Mouse (Mus musculus) regulatory T cell (primary cell): Measurements from ENCODE around the gene Cpsf6.

Source experiments
- in situ Hi-C: fragments of 300-600 bp; cut with MboI, MseI; formaldehyde crosslinking; loops from one replicate; pipeline ENCODE4 v1.15.1; 2025; ENCODE audit warnings: high pct_unique_total_duplicates

The Cpsf6 gene

GRCm38 (mm10) chr10:117335649-117336048 is 44.2 kb downstream of the Cpsf6 start:
- in situ Hi-C loops: no loop called here

GRCm38 (mm10) chr10:117330521-117330920 is 49.3 kb downstream of the Cpsf6 start:
- in situ Hi-C loops: no loop called here

- in situ Hi-C loops: no loop called here
Observed at GRCm38 (mm10) chr10:117323782-117324181, 56.0 kb downstream of the Cpsf6 start.

GRCm38 (mm10) chr10:117322630-117323029 is 57.2 kb downstream of the Cpsf6 start:
- in situ Hi-C loops: no loop called here

- in situ Hi-C loops: no loop called here
Observed at GRCm38 (mm10) chr10:117320571-117320981, 59.2 kb downstream of the Cpsf6 start.

GRCm38 (mm10) chr10:117316391-117316790 is 63.4 kb downstream of the Cpsf6 start:
- in situ Hi-C loops: no loop called here

GRCm38 (mm10) chr10:117313133-117313532 is 66.7 kb downstream of the Cpsf6 start:
- in situ Hi-C loops: no loop called here

GRCm38 (mm10) chr10:117312168-117312567 is 67.6 kb downstream of the Cpsf6 start:
- in situ Hi-C loops: no loop called here

GRCm38 (mm10) chr10:117304371-117304770 is 75.4 kb downstream of the Cpsf6 start:
- in situ Hi-C loops: no loop called here

GRCm38 (mm10) chr10:117301688-117302087 is 78.1 kb downstream of the Cpsf6 start:
- in situ Hi-C loops: no loop called here

- in situ Hi-C loops: no loop called here
Observed at GRCm38 (mm10) chr10:117299901-117300520, 79.8 kb downstream of the Cpsf6 start.

- in situ Hi-C loops: no loop called here
Observed at GRCm38 (mm10) chr10:117299106-117299505, 80.7 kb downstream of the Cpsf6 start.

GRCm38 (mm10) chr10:117298336-117298735 is 81.5 kb downstream of the Cpsf6 start:
- in situ Hi-C loops: no loop called here
